Mouse (Mus musculus) liver, embryonic 16.5 days (tissue): ENCODE measurements at regions not wholly inside any gene's neighbourhood (a gene's known extent, or its start where the extent isn't known, plus 50 kb on each side); places are given as distances from the start of the nearest gene placed in this dataset.

Source experiments
- ATAC-seq: fragments of 200-750 bp; cut with Nextera tagmentation; 2 replicates; pipeline ENCODE4 v1.8.0; 2017; ENCODE audit warnings: low read depth, mild to moderate bottlenecking, moderate number of reproducible peaks, moderate library complexity
- H3K27ac ChIP-seq: fragments of 300-500 bp; sonication (generic); 2 replicates; pipeline ENCODE4 v1.5.1; 2014; ENCODE audit warnings: mild to moderate bottlenecking, low read length
- H3K27me3 ChIP-seq: fragments of 300-500 bp; sonication (generic); 2 replicates; pipeline ENCODE4 v1.6.1; 2014; ENCODE audit warnings: low read depth, low read length, mixed read lengths; ENCODE audit not compliant: control insufficient read depth, insufficient read depth
- H3K36me3 ChIP-seq: fragments of 300-500 bp; sonication (generic); 2 replicates; pipeline ENCODE4 v1.6.1; 2014; ENCODE audit warnings: mild to moderate bottlenecking; ENCODE audit not compliant: control insufficient read depth, insufficient read depth
- H3K4me1 ChIP-seq: fragments of 300-500 bp; sonication (generic); 2 replicates; pipeline ENCODE4 v1.6.1; 2014; ENCODE audit warnings: low read depth, low read length, mixed read lengths; ENCODE audit not compliant: control insufficient read depth
- H3K4me2 ChIP-seq: fragments of 300-500 bp; sonication (generic); 2 replicates; pipeline ENCODE4 v1.6.1; 2014; ENCODE audit warnings: low read depth, low read length, mixed read lengths
- H3K4me3 ChIP-seq: fragments of 300-500 bp; sonication (generic); 2 replicates; pipeline ENCODE4 v1.5.1; 2014; ENCODE audit warnings: low read depth, mild to moderate bottlenecking, low read length
- H3K9ac ChIP-seq: fragments of 300-500 bp; sonication (generic); 2 replicates; pipeline ENCODE4 v1.6.1; 2014; ENCODE audit warnings: low read depth, low read length
- H3K9me3 ChIP-seq: fragments of 300-500 bp; sonication (generic); replicated peaks from 2 replicates; pipeline ENCODE4 v1.6.1; 2016; ENCODE audit warnings: low read length; ENCODE audit not compliant: control insufficient read depth
- WGBS: fragments of 180-500 bp; shearing (Covaris S2); extraction: QIAGEN DNeasy Blood & Tissue Kit; methylation state at CpG from one replicate; pipeline ENCODE4 v1.1.7; 2014; ENCODE audit not compliant: insufficient replicate concordance; 5-methylcytosine and 5-hydroxymethylcytosine counted together

GRCm38 (mm10) chr14:17599553-17599952, 60.5 kb upstream of the Thrb start:
- ATAC-seq = no peak
- Histone ChIP-seq H3K4me3 (no peak overlapping the region), H3K27me3 (no peaks in the 10 kb centered on the region), H3K9me3 (no peaks in the 10 kb centered on the region), H3K9ac (no peak overlapping the region), H3K27ac (no peak overlapping the region), H3K4me1 (no peaks in the 10 kb centered on the region), H3K4me2 (no peak overlapping the region), H3K36me3 (no peaks in the 10 kb centered on the region)
- WGBS = 43% methylated on average over 5 of the region's 5 CpGs

DNA sequence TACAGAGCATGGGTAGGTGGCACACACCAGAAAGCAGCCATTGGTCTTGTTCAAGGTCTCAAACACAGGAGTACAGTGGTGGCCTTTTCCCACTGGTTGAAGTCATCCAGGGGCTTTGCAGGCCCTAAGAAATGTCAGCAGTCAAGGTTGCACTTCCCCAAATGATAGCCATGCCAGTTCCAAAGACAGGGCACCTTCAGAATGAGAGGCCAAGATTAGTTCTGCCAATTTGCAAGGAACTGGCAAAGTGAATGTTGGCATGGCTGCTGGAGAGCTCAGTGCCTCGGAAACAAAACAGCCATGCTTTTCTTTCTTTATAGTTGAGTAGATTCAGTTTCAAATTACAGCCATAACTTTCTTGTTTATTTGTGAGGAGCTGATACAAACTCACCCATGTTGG, 57.7 kb upstream of the Thrb start:
- no peak for ATAC-seq
- WGBS = 52% methylated on average over 1 of the region's 1 CpGs
- no peak overlapping the region for H3K4me3 ChIP-seq
- H3K27me3 ChIP-seq = no peaks in the 10 kb centered on the region
- no peaks in the 10 kb centered on the region for H3K36me3 ChIP-seq
- no peaks in the 10 kb centered on the region for H3K4me1 ChIP-seq
- H3K4me2 ChIP-seq = no peak overlapping the region
- no peaks in the 10 kb centered on the region for H3K9me3 ChIP-seq
- H3K27ac ChIP-seq = no peak overlapping the region
- H3K9ac ChIP-seq = no peak overlapping the region

DNA sequence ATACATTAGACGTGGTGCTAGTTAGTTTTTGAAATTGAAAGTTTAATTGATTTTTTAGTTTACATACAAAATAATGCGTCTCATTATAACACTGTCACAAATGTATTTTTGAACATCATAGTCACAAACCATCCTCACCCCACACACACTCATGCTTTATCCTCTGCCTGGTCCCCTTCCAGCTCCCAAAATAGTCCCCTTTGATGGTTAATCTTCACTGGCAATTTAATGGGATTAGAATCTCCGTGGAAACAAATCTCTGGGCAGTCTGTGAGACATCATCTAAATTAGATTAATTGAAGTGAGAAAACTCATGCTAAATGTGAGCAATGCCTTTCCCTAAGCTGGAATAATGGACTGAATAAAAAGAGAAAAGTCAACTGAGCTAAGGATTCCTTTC, 54.0 kb upstream of the Thrb start:
- no peaks in the 10 kb centered on the region for H3K27me3 ChIP-seq
- H3K4me3 ChIP-seq = no peak overlapping the region
- no peak for ATAC-seq
- no peaks in the 10 kb centered on the region for H3K36me3 ChIP-seq
- no peak overlapping the region for H3K9ac ChIP-seq
- H3K27ac ChIP-seq = no peak overlapping the region
- no peaks in the 10 kb centered on the region for H3K9me3 ChIP-seq
- no peak overlapping the region for H3K4me2 ChIP-seq
- WGBS = 49% methylated on average over 3 of the region's 3 CpGs
- H3K4me1 ChIP-seq = no peaks in the 10 kb centered on the region

GRCm38 (mm10) chr14:17607186-17607585, 52.9 kb upstream of the Thrb start:
- no peak overlapping the region for H3K4me2 ChIP-seq
- H3K36me3 ChIP-seq = no peaks in the 10 kb centered on the region
- no peak overlapping the region for H3K27ac ChIP-seq
- no peaks in the 10 kb centered on the region for H3K9me3 ChIP-seq
- no peak for ATAC-seq
- no peak overlapping the region for H3K4me3 ChIP-seq
- 54% methylated on average over 2 of the region's 2 CpGs for WGBS
- H3K9ac ChIP-seq = no peak overlapping the region
- no peaks in the 10 kb centered on the region for H3K4me1 ChIP-seq
- H3K27me3 ChIP-seq = no peaks in the 10 kb centered on the region
